Comparison of ENCODE assay signal across 14 mouse cellular contexts in the genomic region with DNA sequence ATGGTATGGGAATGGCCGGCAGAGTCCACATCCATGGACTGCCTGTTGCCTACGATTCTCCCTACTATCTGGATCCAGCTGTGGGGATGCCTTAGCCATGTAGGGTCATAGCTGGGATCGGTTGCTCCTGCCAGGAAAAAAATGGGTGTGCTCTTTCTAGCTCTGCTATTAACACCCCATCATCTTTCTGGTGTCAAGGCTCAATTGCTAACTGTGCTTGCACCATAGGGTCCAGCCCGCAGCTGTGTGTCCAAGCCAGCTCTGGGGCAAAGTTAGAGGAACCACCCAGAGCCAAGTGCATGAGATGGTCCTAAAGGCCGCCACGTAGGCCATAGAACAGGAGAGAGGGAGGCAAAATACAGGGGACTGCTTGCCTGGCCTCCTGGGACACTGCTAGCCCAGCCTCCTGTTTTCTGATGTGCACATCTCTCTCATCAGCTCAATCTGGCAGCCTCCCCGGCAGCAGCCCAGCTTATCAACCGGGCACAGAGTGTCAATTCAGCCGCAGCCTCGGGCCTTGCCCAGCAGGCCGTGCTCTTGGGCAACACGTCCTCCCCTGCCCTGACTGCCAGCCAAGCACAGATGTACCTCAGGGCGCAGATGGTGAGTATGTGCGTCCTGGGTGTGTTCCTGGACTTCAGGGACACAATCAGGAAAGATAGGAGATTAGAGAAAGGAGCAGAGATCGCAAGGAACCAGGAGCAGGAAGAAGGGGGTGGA. TPM values are rescaled to one million over a fixed set of nuclear protein-coding genes. Genes with fewer than 3 reads are reported as not detected.
A peak's percentile ranks its signal among the peaks of the same experiment; 100 is the strongest.
DNase-seq lines count a peak whose midpoint lies in the region; ATAC-seq lines count a peak whose summit lies in the region.
"Had no signal": no experiment of that assay in that cellular context is flagged by ENCODE, and none has a peak within 500 bp of the region (broad histone marks: within the 10 kb centered on the region; RNA-seq: fewer than 3 reads in every experiment).

No protein-coding gene starts in this region.

- no peak for ATAC-seq in midbrain, embryonic 13.5 days
- no peak for ATAC-seq in midbrain, embryonic 15.5 days (replicated peaks)
- peak; percentile 84 for ATAC-seq in megakaryocyte-erythroid progenitor cell, adult 5-6 weeks (replicated peaks; ENCODE audit: low FRiP score, low TSS enrichment, poor library complexity, severe bottlenecking)

- H3K9me3 ChIP-seq in midbrain, embryonic 13.5 days, result no peaks in the 10 kb centered on the region
- H3K9me3 ChIP-seq in midbrain, embryonic 15.5 days, result no peaks in the 10 kb centered on the region
- H3K9me3 ChIP-seq: embryonic facial prominence, embryonic 15.5 days; stomach, embryonic 15.5 days had no signal

- WGBS in midbrain, embryonic 13.5 days, result 70% methylated on average over 15 of the region's 15 CpGs
- 68% methylated on average over 15 of the region's 15 CpGs for WGBS in midbrain, embryonic 15.5 days

- peak; percentile 76 for DNase-seq in cerebellum, adult 9-11 months
- DNase-seq in liver, result peak; percentile 63
- no peak for DNase-seq in left cerebral cortex, adult 9 months (ENCODE audit: low spot score in 2 of 2)
- no peak for DNase-seq in frontal cortex, postnatal 14 days (ENCODE audit: low spot score in 2 of 2)
- DNase-seq: adrenal gland, postnatal 36 days; gastrocnemius, postnatal 25 days; right cerebral cortex, postnatal 25 days had no signal

- peaks cover 50% of the 10 kb centered on the region for H3K4me1 ChIP-seq in midbrain, embryonic 13.5 days (replicated peaks)
- peaks cover 21% of the 10 kb centered on the region for H3K4me1 ChIP-seq in midbrain, embryonic 15.5 days

- H3K4me3 ChIP-seq in midbrain, embryonic 13.5 days (replicated peaks), result no peak overlapping the region
- no peak overlapping the region for H3K4me3 ChIP-seq in midbrain, embryonic 15.5 days
- H3K4me3 ChIP-seq: embryonic facial prominence, embryonic 15.5 days; stomach, embryonic 15.5 days had no signal

- H3K36me3 ChIP-seq in midbrain, embryonic 13.5 days, result 0 out of 2 replicates have a peak, but pooled peaks cover 6% of the 10 kb centered on the region
- no peaks in the 10 kb centered on the region for H3K36me3 ChIP-seq in midbrain, embryonic 15.5 days (replicated peaks)
- H3K36me3 ChIP-seq: stomach, embryonic 15.5 days had no signal

- no peak overlapping the region for H3K4me2 ChIP-seq in midbrain, embryonic 13.5 days (replicated peaks)
- no peak overlapping the region for H3K4me2 ChIP-seq in midbrain, embryonic 15.5 days
- H3K4me2 ChIP-seq: embryonic facial prominence, embryonic 15.5 days; stomach, embryonic 15.5 days had no signal

- H3K9ac ChIP-seq in midbrain, embryonic 13.5 days (replicated peaks), result 0 out of 2 replicates have a peak overlapping the region, but pooled peaks have one; percentile 19
- H3K9ac ChIP-seq in midbrain, embryonic 15.5 days, result no peak overlapping the region
- H3K9ac ChIP-seq: embryonic facial prominence, embryonic 15.5 days; stomach, embryonic 15.5 days had no signal

- H3K27ac ChIP-seq in midbrain, embryonic 13.5 days, result no peak overlapping the region
- H3K27ac ChIP-seq in midbrain, embryonic 15.5 days, result no peak overlapping the region
- H3K27ac ChIP-seq: embryonic facial prominence, embryonic 15.5 days; kidney, postnatal 0 days; stomach, embryonic 15.5 days had no signal

- H3K27me3 ChIP-seq in midbrain, embryonic 13.5 days, result peaks cover 15% of the 10 kb centered on the region; the same call in 1 of the 2 replicates
- H3K27me3 ChIP-seq in midbrain, embryonic 15.5 days (replicated peaks), result peaks cover 2% of the 10 kb centered on the region; the same call in 1 of the 2 replicates
- H3K27me3 ChIP-seq: CH12.LX; stomach, embryonic 15.5 days had no signal

RNA-seq across cellular contexts. Expression of a gene that starts 45.9 kb away (rescaled TPM):
- polyA plus RNA-seq in midbrain, embryonic 13.5 days (2015; fragmentation: Nextera tagmentation; extraction: Ambion mirVana), result 0.23 and 0.58 TPM in 2 replicates
- polyA plus RNA-seq in midbrain, embryonic 15.5 days (2015; fragmentation: Nextera tagmentation; extraction: Ambion mirVana), result 0.28 and 0.34 TPM in 2 replicates
- 0.31 TPM in 1 of 2 replicates, not detected in the other for total RNA-seq in megakaryocyte-erythroid progenitor cell, adult 5-6 weeks (2014; fragmentation: Nextera tagmentation)
- not detected in 2 replicates for total RNA-seq in megakaryocyte-erythroid progenitor cell, adult 5-6 weeks (2017)

RNA-seq across cellular contexts. Expression of a gene that starts 54.7 kb away (rescaled TPM):
- polyA plus RNA-seq in midbrain, embryonic 13.5 days (2015; fragmentation: Nextera tagmentation; extraction: Ambion mirVana), result 30.0 and 36.1 TPM in 2 replicates
- polyA plus RNA-seq in midbrain, embryonic 15.5 days (2015; fragmentation: Nextera tagmentation; extraction: Ambion mirVana), result 70.0 and 72.2 TPM in 2 replicates
- 56.5 and 63.9 TPM in 2 replicates for total RNA-seq in megakaryocyte-erythroid progenitor cell, adult 5-6 weeks (2014; fragmentation: Nextera tagmentation)
- total RNA-seq in megakaryocyte-erythroid progenitor cell, adult 5-6 weeks (2017), result 14.5 and 18.1 TPM in 2 replicates

Comparison
In these comparisons a context has a peak if more than half of its experiments do, and no peak if none do; other contexts are left out.
1. DNase-seq: peak in cerebellum, adult 9-11 months (single experiment) and liver (single experiment); none in left cerebral cortex, adult 9 months (0 of 2) and frontal cortex, postnatal 14 days (0 of 2).